Mouse (Mus musculus) hematopoietic stem cell, adult 5-6 weeks (primary cell): ENCODE measurements around the gene Vwa3b. TPM values are rescaled to one million over a fixed set of nuclear protein-coding genes. Genes with fewer than 3 reads are reported as not detected.
A peak's percentile ranks its signal among the peaks of the same experiment; 100 is the strongest.
"Not testable (repeated sequence)": the region's sequence is repeated elsewhere in the genome, so short reads cannot be mapped to it uniquely, and the experiment has no call there.

Source experiments
- ATAC-seq, 2 experiments: fragments of 125-278 bp in 1 of 2; replicated peaks in 1 of 2; 2 replicates each; pipeline ENCODE4 v1.8.0; 2016 to 2017; ENCODE audit warnings: inconsistent platforms in 2 of 2, mild to moderate bottlenecking in 2 of 2, moderate number of reproducible peaks in 2 of 2, low read depth in 1 of 2, moderate TSS enrichment in 1 of 2; ENCODE audit not compliant: low FRiP score in 2 of 2, poor library complexity in 2 of 2, severe bottlenecking in 2 of 2, insufficient read depth in 1 of 2, low TSS enrichment in 1 of 2
- total RNA-seq: library from RNA; stranded (forward); fragments of 172-1452, 232-1000 nt; gene quantifications from 2 replicates; pipeline ENCODE4 v1.2.3, GENCODE M21; 2017

Vwa3b gene
- total RNA-seq, 1 experiment from 2014 or later = not detected

DNA sequence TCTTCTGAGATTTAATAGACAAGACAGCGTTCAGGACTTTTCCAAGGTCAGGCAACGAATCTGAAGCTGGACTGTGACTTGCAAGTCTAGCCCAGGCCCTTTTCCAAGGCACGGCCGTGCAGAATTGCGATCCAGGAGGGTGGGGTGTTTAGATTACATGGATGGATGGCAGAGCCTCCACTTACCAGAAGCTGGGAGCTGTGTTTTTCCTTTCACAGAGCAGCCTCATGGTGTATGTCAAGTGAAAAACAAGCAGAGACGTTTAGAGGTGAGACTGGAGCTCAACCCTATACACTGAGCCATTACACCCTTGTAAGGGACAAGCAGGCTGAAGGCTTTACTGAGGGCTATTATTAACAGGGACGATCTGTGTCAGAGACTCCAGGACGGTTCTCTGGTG, 21.9 kb upstream of the Vwa3b start:
- no peak for ATAC-seq

DNA sequence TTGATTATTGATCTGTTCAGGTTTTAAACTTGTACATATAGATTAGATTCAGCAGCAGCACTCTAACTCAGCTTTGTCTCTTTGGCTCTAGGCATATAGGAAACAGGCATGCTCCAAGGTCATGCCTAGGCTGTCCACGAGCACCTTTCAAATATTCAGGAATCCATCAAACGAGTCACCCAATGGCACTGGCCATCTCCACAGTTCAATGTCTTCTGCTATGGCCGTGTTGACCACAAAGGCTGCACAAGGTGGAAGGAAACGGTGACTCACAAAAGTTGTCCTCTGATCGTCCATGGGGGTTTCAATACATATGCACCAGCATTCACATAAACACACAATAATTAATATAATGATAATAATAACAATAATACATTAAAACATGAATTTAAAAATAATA, 21.4 kb upstream of the Vwa3b start:
- ATAC-seq = no peak

DNA sequence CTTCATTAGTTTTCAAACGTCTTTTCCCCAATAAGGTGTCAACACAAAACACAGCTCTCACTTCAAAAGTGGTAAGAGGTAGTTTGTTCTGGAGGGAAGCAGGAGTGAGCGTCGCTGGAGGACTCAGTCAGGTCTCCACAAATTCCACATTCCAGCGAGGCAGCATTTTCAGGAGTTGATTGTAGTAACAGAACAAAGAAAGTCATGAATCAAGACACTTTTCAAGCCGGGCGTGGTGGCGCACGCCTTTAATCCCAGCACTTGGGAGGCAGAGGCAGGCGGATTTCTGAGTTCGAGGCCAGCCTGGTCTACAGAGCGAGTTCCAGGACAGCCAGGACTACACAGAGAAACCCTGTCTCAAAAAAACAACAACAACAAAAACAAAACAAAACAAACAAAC, 19.9 kb upstream of the Vwa3b start:
- not testable (repeated sequence) for ATAC-seq

DNA sequence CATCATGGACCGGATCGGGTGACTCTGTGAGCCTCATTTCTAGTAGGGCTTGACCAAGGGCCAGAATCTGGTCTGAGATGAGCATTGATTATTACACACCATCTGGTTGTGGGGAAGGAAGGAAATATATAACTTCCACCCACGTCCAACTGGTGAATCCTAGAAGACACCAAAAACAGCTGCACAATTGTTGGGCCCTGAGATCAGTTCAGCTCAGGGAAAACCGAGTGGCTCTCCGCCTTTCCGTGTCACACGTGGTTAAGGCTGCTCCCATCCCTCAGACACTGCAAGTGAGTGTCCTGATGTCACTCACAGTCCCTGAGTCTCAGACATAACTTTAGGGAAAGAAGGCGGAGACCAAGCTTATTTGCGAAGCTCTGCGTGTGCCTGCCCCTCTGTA, 16.5 kb upstream of the Vwa3b start:
- ATAC-seq = no peak

DNA sequence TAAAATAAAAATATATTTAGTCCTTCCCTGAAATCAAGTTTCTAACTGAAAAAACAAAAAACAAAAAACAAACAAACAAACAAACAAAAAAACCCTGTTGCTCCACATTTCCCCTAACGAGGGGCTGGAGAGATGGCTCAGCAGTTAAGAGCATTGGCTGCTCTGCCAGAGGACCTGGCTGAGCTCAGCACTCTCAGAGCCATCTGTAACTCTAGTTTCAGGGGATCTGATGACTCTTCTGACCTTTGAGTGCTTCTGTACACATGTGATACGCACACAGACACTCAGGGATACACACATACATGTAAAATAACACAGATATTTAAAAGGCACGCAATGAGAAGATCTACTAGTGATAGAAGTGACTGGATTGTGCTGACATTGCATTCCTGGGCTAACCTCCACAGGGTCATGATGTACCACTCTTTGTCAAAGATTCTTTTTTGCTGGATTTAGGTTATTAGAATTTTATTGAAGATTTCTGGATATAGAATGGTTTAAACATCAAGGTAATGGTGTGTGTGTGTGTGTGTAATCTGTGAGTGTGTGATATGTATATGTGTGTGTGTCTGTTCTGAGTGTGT, 14.7 kb upstream of the Vwa3b start:
- no peak for ATAC-seq

DNA sequence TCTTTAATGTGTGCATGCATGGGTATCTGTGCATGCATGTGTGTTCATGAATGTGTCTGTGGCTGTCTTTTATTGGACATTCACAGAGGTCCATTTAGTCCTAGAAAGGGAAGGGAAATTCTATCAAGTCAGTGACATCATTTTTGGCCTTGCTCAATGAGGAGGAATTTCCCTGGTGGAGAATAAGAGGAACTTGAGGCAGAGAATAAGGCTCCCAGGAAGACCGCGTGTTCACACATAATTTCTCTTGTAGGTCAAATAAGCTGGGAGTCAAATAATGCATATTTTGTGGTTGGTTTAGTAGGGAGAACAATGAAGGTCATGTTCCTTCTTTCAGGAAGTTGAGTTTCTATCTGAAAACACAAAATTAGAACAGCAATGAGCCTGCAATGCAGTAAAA, 13.4 kb upstream of the Vwa3b start:
- ATAC-seq = no peak

- no peak for ATAC-seq
Measured at GRCm38 (mm10) chr1:37013687-37014086, 12.7 kb upstream of the Vwa3b start.

DNA sequence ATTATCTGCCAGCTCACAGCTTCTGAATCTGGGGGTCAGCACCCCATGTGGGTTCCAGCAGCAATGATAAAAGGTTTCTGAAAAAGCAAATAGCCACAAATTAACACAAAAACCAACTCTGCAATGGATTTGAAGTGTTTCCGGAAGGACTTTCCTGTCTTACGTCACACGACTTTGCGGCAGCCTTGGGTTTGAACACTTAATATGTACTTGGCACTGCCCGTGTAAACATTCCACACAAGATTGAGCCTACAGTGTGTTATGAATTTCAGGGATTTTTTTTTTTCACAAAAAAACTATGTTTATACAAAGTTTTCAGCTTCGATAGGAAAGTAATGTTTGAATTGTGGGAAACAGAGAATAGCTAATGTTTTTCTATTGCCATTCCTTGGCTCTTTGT, 7.4 kb upstream of the Vwa3b start:
- ATAC-seq = no peak

- no peak for ATAC-seq
Measured at GRCm38 (mm10) chr1:37022704-37023103, 3.7 kb upstream of the Vwa3b start.

DNA sequence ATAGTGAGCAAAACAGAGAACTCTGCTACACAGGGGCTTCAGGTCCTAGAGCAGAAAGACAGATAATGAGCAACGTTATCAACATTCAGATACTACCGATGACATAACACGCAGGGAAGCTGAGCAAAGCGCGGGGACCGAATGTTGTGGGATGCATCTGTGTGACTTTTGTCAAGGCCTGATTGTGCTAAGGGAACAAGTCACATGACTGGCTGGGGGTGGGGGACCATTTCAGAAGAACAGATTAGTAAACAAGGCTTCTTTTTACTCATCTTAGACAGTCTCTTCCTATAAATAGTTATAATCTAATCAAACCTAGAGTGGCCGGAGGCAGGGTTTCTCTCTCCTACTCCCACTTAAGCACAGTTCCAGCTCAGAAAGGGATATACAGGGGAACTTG, 1.7 kb upstream of the Vwa3b start:
- ATAC-seq = no peak

GRCm38 (mm10) chr1:37025376-37025775, 1.0 kb upstream of the Vwa3b start:
- no peak for ATAC-seq

DNA sequence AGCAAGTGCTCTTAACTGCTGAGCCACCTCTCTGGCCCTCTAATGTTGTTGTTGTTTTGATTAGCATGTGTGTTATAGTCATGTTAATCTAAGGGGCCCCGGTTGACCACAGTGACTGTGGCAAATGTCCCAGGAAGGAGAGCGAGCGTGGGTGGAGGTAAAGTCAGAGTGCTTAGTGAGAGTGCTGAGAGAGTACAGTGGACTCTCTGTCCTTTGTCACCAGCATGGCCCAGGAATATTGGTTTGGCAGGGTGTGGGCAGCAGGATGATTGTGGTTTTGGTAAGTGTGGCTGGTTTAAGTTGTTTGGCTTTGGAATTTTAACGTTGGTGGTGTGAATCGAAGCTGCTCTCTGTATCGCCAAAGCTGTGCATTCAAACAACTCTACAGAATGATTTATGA, 470 bp downstream of the Vwa3b start:
- ATAC-seq = no peak

GRCm38 (mm10) chr1:37028439-37029153, 2.2 kb downstream of the Vwa3b start:
- 0 out of 4 replicates have a peak, but pooled peaks of 1 of the 2 experiments have one; percentile 12 for ATAC-seq

- peak; percentile 46 to 75; a peak in 3 of 4 replicates for ATAC-seq
Measured at GRCm38 (mm10) chr1:37029154-37029907, 2.9 kb downstream of the Vwa3b start.

DNA sequence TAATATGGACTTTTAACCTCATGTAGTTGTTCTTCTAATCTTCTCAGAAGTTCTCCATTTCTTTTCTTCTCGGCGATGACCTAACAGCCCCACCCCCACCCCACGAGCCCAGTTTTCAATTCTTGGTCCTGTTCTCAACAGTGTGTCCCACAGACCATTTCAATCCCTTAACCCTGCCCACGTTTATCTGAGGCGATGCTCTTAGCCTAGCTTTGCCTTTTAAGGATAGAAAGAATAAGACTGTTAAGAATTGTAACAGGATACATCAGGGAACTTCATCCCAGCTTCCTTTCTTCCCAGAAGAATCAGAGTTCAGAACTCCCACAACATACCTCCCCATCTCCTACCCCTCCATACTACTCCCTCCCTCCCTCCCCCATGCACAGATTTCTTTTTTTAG, 3.5 kb downstream of the Vwa3b start:
- peak in 1 of 2 experiments; percentile 13; a peak in 1 of 4 replicates for ATAC-seq

DNA sequence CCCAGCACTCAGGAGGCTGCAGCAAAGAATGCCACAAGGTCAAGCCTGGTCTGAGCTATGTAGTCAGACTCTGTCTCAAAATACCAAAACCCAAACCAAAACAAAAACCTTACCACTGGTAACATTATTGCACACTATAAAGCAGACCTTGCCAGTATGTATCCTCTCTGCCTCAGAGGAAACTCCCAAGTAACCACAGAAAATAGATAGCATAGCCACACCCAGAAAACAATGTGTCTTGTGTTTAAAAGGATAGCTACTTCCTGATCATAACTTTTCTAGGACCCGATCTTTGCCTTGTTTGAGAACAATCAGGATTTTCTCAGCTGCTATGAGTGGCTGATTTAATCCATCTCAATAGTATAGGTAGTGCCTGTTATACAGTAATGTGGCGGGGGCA, 4.3 kb downstream of the Vwa3b start:
- ATAC-seq = no peak

DNA sequence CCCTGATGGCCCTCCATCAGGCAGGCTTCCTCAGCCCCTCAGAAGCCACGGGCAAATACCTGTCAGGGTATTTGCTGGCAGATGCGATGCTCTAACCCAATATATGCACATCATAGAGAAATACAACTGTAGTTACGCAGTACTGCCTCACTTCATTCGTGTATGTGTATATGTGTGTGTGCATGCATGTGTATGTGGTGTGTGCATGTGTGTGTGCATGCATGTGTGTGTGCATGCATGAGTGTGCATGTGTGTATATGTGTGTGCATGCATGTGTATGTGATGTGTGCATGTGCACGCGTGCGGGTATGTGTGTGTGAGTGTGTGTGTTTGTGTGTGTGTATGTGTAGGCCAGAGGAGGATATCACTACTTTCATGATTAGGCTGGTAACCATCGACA, 9.5 kb downstream of the Vwa3b start:
- ATAC-seq = no peak

- ATAC-seq = no peak
Measured at GRCm38 (mm10) chr1:37041126-37041525, 14.7 kb downstream of the Vwa3b start.
